Mouse (Mus musculus) v-Abl transformed pro-B cells (cell line): ENCODE measurements around the gene Adh5.

Experiments
- in situ Hi-C, 2 experiments: fragments of 400-800 bp; cut with MboI; formaldehyde crosslinking; loops; one replicate each; pipeline ENCODE4 v1.15.1; 2025; ENCODE audit not compliant: unreplicated experiment in 2 of 2

Gene Adh5

GRCm38 (mm10) chr3:138495166-138496145, 52.6 kb downstream of the Adh5 start:
- in situ Hi-C loops = no loop called here

- in situ Hi-C loops = no loop called here
Measured at GRCm38 (mm10) chr3:138498731-138499130, 55.8 kb downstream of the Adh5 start.

- in situ Hi-C loops = loop anchor here in 1 of 2 experiments (25.0 kb wide), 2 partner anchors 237 to 412 kb away; partner anchors contain the start of gene Tspan5
Measured at GRCm38 (mm10) chr3:138499854-138500740, 57.2 kb downstream of the Adh5 start.

- in situ Hi-C loops = loop anchor here in 1 of 2 experiments (25.0 kb wide), 2 partner anchors 234 to 409 kb away; partner anchors contain the start of gene Tspan5
Measured at GRCm38 (mm10) chr3:138503754-138504153, 60.9 kb downstream of the Adh5 start.
